Mouse (Mus musculus): ENCODE data around the gene Dram2. TPM values are rescaled to one million over a fixed set of nuclear protein-coding genes. Genes with fewer than 3 reads are reported as not detected.

Dram2 gene
- total RNA-seq, 2 experiments from 2014 or later: 39.2 to 40.2 TPM

Other genes with a start within 250 kb of the Dram2 start
- gene Chil6, start 141.6 kb upstream of the Dram2 start, total RNA-seq (2021): not detected
- 1 to 10 TPM in 1 of 2 experiments, under 1 TPM in 1; 0.30 to 1.1 TPM for gene Dennd2d, start 65.4 kb upstream of the Dram2 start, total RNA-seq (2021)
- gene Cept1, start within 50 bp of the Dram2 start, total RNA-seq (2021): 10 to 100 TPM; 43.9 to 49.5 TPM
- 10 to 100 TPM; 18.0 to 19.8 TPM for gene Lrif1, start 137.2 kb downstream of the Dram2 start, total RNA-seq (2021)
- 10 to 100 TPM in 1 of 2 experiments, 1 to 10 TPM in 1; 9.7 to 10.5 TPM for gene Cd53, start 242.4 kb downstream of the Dram2 start, total RNA-seq (2021)